In the genomic region with DNA sequence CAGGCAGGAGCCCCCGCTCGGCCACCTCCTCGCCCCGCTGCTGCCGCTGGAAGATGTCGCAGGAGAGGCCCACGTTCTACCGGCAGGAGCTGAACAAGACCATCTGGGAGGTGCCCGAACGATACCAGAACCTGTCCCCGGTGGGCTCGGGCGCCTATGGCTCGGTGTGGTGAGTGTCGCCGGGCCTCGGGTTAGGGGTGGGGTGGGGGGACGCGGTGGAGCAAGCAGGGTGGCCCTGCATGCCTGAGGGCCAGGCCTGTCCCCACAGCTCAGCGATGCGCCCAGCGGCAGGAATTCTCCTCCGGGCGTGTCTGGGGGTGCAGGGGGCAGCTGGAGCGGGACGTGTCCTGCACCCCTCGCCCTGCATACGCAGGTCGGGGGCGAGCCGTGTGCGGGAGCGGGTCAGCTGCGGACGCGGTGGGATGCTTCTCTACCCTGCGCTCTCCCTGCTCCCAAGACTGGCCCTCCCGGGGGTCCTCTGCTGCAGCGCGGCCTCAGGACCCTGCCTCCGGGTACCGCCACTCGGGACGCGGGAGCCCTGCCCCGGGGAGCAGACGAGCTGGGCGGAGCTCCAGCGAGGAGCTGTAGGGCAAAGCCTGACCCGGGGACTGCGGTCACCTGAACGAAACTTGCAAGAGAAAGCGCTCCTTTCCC, we compare ENCODE assay signal across 8 mouse cellular contexts. TPM values are rescaled to one million over a fixed set of nuclear protein-coding genes. Genes with fewer than 3 reads are reported as not detected.
DNase-seq lines count a peak whose midpoint lies in the region; ATAC-seq and TF ChIP-seq lines count a peak whose summit lies in the region.

No protein-coding gene starts in this region.

- H3K4me2 ChIP-seq in hindbrain, postnatal 0 days (ENCODE audit: low read depth, low read length), result peak overlapping the region; percentile 66
- H3K4me2 ChIP-seq in liver, embryonic 15.5 days, result peak overlapping the region; percentile 90
- H3K4me2 ChIP-seq in neural tube, embryonic 15.5 days, result peak overlapping the region; percentile 70

- DNase-seq in cerebellum, adult 8-10 months, result peak; percentile 51
- DNase-seq in forelimb bud, embryonic 11.5 days (ENCODE audit: low read depth, low spot score), result peak; percentile 26
- peak; percentile 56 for DNase-seq in hindbrain, postnatal 0 days (ENCODE audit: low spot score)
- DNase-seq in thymus, postnatal 14 days, result peak; percentile 73

- peak; percentile 37; the same call in 1 of the 2 replicates for TF ChIP-seq CTCF in hindbrain, postnatal 0 days (IDR thresholded peaks at IDR 0.05; ENCODE audit: low read depth)

- peak overlapping the region; percentile 99 for H3K4me3 ChIP-seq in megakaryocyte, embryonic 14.5 days (replicated peaks)
- peak overlapping the region; percentile 88 for H3K4me3 ChIP-seq in hindbrain, postnatal 0 days (ENCODE audit: low read length)
- H3K4me3 ChIP-seq in liver, embryonic 15.5 days (replicated peaks), result peak overlapping the region; percentile 98
- peak overlapping the region; percentile 98 for H3K4me3 ChIP-seq in neural tube, embryonic 15.5 days (replicated peaks)

- ATAC-seq in megakaryocyte, adult 5-6 weeks (ENCODE audit: poor library complexity, severe bottlenecking), result no peak
- peak; percentile 38 for ATAC-seq in hindbrain, postnatal 0 days
- ATAC-seq in liver, embryonic 15.5 days (ENCODE audit: insufficient read depth), result peak; percentile 34
- peak; percentile 71 for ATAC-seq in neural tube, embryonic 15.5 days (ENCODE audit: low FRiP score)

- peaks cover 74% of the 10 kb centered on the region for H3K4me1 ChIP-seq in megakaryocyte, embryonic 14.5 days
- peaks cover 16% of the 10 kb centered on the region for H3K4me1 ChIP-seq in hindbrain, postnatal 0 days (ENCODE audit: insufficient read depth, low read length)
- peaks cover 67% of the 10 kb centered on the region for H3K4me1 ChIP-seq in liver, embryonic 15.5 days (replicated peaks)
- H3K4me1 ChIP-seq in neural tube, embryonic 15.5 days, result peaks cover 52% of the 10 kb centered on the region

- peak overlapping the region; percentile 97 for H3K27ac ChIP-seq in hindbrain, postnatal 0 days
- H3K27ac ChIP-seq in liver, embryonic 15.5 days (replicated peaks), result peak overlapping the region; percentile 97
- peak overlapping the region; percentile 95 for H3K27ac ChIP-seq in neural tube, embryonic 15.5 days (replicated peaks)

- no peaks in the 10 kb centered on the region for H3K9me3 ChIP-seq in megakaryocyte, embryonic 14.5 days
- no peaks in the 10 kb centered on the region for H3K9me3 ChIP-seq in hindbrain, postnatal 0 days (ENCODE audit: low read length)
- H3K9me3 ChIP-seq in liver, embryonic 15.5 days (replicated peaks), result no peaks in the 10 kb centered on the region
- H3K9me3 ChIP-seq in neural tube, embryonic 15.5 days (replicated peaks), result no peaks in the 10 kb centered on the region

- H3K9ac ChIP-seq in hindbrain, postnatal 0 days (replicated peaks; ENCODE audit: low read length), result peak overlapping the region; percentile 98
- H3K9ac ChIP-seq in liver, embryonic 15.5 days, result peak overlapping the region; percentile 96
- peak overlapping the region; percentile 96 for H3K9ac ChIP-seq in neural tube, embryonic 15.5 days (replicated peaks)

- H3K36me3 ChIP-seq in megakaryocyte, embryonic 14.5 days (replicated peaks; ENCODE audit: low read length), result peaks cover 35% of the 10 kb centered on the region
- H3K36me3 ChIP-seq in hindbrain, postnatal 0 days (ENCODE audit: insufficient read depth, low read length), result no peaks in the 10 kb centered on the region
- H3K36me3 ChIP-seq in liver, embryonic 15.5 days (replicated peaks), result peaks cover 7% of the 10 kb centered on the region; the same call in 1 of the 2 replicates
- H3K36me3 ChIP-seq in neural tube, embryonic 15.5 days, result no peaks in the 10 kb centered on the region

- H3K27me3 ChIP-seq in megakaryocyte, embryonic 14.5 days (replicated peaks), result no peaks in the 10 kb centered on the region
- H3K27me3 ChIP-seq in hindbrain, postnatal 0 days (ENCODE audit: insufficient read depth, low read length), result no peaks in the 10 kb centered on the region
- H3K27me3 ChIP-seq in liver, embryonic 15.5 days, result no peaks in the 10 kb centered on the region; the same call in 1 of the 2 replicates
- H3K27me3 ChIP-seq in neural tube, embryonic 15.5 days (replicated peaks), result peaks cover 7% of the 10 kb centered on the region; the same call in 1 of the 2 replicates

- under 1% methylated on average over 51 of the region's 53 CpGs for WGBS in hindbrain, postnatal 0 days
- under 1% methylated on average over 53 of the region's 53 CpGs for WGBS in liver, embryonic 15.5 days (ENCODE audit: insufficient replicate concordance)
- under 1% methylated on average over 53 of the region's 53 CpGs for WGBS in neural tube, embryonic 15.5 days

RNA-seq across cellular contexts. Expression of a gene that starts 0.7 kb away (rescaled TPM):
- 23.4 and 34.8 TPM in 2 replicates for polyA plus RNA-seq in megakaryocyte, embryonic 14.5 days (2012; ENCODE audit: insufficient read depth, low replicate concordance)
- total RNA-seq in megakaryocyte, adult 5-6 weeks (2015), result 163 and 164 TPM in 2 replicates
- total RNA-seq in megakaryocyte, adult 5-6 weeks (2017), result 143 and 160 TPM in 2 replicates
- 35.7 and 41.8 TPM in 2 replicates for total RNA-seq in hindbrain, postnatal 0 days (2014; rRNA removed)
- 19.5 TPM in 2 replicates for polyA plus RNA-seq in hindbrain, postnatal 0 days (2015; fragmentation: Nextera tagmentation; extraction: Ambion mirVana)
- polyA plus RNA-seq in liver, embryonic 15.5 days (2015; fragmentation: Nextera tagmentation; extraction: Ambion mirVana), result 29.0 and 33.4 TPM in 2 replicates
- 25.2 and 31.0 TPM in 2 replicates for polyA plus RNA-seq in neural tube, embryonic 15.5 days (2015; fragmentation: Nextera tagmentation; extraction: Ambion mirVana)

RNA-seq across cellular contexts. Expression of a gene that starts 1.8 kb away (rescaled TPM):
- polyA plus RNA-seq in megakaryocyte, embryonic 14.5 days (2012; ENCODE audit: insufficient read depth, low replicate concordance), result 1.2 and 1.4 TPM in 2 replicates
- 0.52 and 0.58 TPM in 2 replicates for total RNA-seq in megakaryocyte, adult 5-6 weeks (2015)
- 0.33 TPM in 1 of 2 replicates, not detected in the other for total RNA-seq in megakaryocyte, adult 5-6 weeks (2017)
- total RNA-seq in hindbrain, postnatal 0 days (2014; rRNA removed), result 1.9 and 3.4 TPM in 2 replicates
- 1.7 and 2.2 TPM in 2 replicates for polyA plus RNA-seq in hindbrain, postnatal 0 days (2015; fragmentation: Nextera tagmentation; extraction: Ambion mirVana)
- 0.07 and 0.17 TPM in 2 replicates for polyA plus RNA-seq in liver, embryonic 15.5 days (2015; fragmentation: Nextera tagmentation; extraction: Ambion mirVana)
- 0.88 and 1.0 TPM in 2 replicates for polyA plus RNA-seq in neural tube, embryonic 15.5 days (2015; fragmentation: Nextera tagmentation; extraction: Ambion mirVana)

RNA-seq across cellular contexts. Expression of a gene that starts 34.1 kb away (rescaled TPM):
- polyA plus RNA-seq in megakaryocyte, embryonic 14.5 days (2012; ENCODE audit: insufficient read depth, low replicate concordance), result not detected in 2 replicates
- total RNA-seq in megakaryocyte, adult 5-6 weeks (2015), result 5.9 and 8.8 TPM in 2 replicates
- total RNA-seq in megakaryocyte, adult 5-6 weeks (2017), result 1.4 and 3.7 TPM in 2 replicates
- 2.3 and 4.3 TPM in 2 replicates for total RNA-seq in hindbrain, postnatal 0 days (2014; rRNA removed)
- polyA plus RNA-seq in hindbrain, postnatal 0 days (2015; fragmentation: Nextera tagmentation; extraction: Ambion mirVana), result 3.1 and 3.4 TPM in 2 replicates
- polyA plus RNA-seq in liver, embryonic 15.5 days (2015; fragmentation: Nextera tagmentation; extraction: Ambion mirVana), result 1.0 and 1.1 TPM in 2 replicates
- polyA plus RNA-seq in neural tube, embryonic 15.5 days (2015; fragmentation: Nextera tagmentation; extraction: Ambion mirVana), result 2.7 and 3.0 TPM in 2 replicates
